Mouse (Mus musculus): ENCODE data around the gene Phc2. TPM values are rescaled to one million over a fixed set of nuclear protein-coding genes. Genes with fewer than 3 reads are reported as not detected.

Phc2 gene
- total and polyA plus RNA-seq, 2 experiments from 2014 or later, result 52.4 to 93.2 TPM

- Histone ChIP-seq H3K4me3 (ENCODE audit: low read depth, low read length) (no peak overlapping the region), H3K36me3 (ENCODE audit: insufficient read depth) (peaks cover 21% of the 10 kb centered on the region), H3K9me3 (ENCODE audit: low read length) (no peaks in the 10 kb centered on the region), H3K9ac (no peak overlapping the region), H3K4me1 (ENCODE audit: insufficient read depth) (peaks cover 11% of the 10 kb centered on the region), H3K27ac (ENCODE audit: low read depth, low read length) (no peak overlapping the region), H3K27me3 (ENCODE audit: insufficient read depth, low read length) (no peaks in the 10 kb centered on the region), H3K4me2 (ENCODE audit: low read depth) (no peak overlapping the region)
- DNase-seq (no peak), ATAC-seq (no peak)
- TF ChIP-seq CTCF (IDR thresholded peaks at IDR 0.05; ENCODE audit: low read depth), result no peak
- 73% methylated on average over 9 of the region's 9 CpGs for WGBS
Observed at GRCm38 (mm10) chr4:128710800-128711199, 56.3 kb downstream of the Phc2 start.

GRCm38 (mm10) chr4:128711455-128712135, 57.1 kb downstream of the Phc2 start:
- WGBS, result 5% methylated on average over 24 of the region's 24 CpGs

GRCm38 (mm10) chr4:128712136-128712655, 57.7 kb downstream of the Phc2 start:
- no peak for TF ChIP-seq CTCF (IDR thresholded peaks at IDR 0.05; ENCODE audit: low read depth)
- H3K27me3 ChIP-seq (ENCODE audit: insufficient read depth, low read length), result no peaks in the 10 kb centered on the region
- H3K9me3 ChIP-seq (ENCODE audit: low read length), result no peaks in the 10 kb centered on the region
- no peak for ATAC-seq
- H3K36me3 ChIP-seq (ENCODE audit: insufficient read depth), result peaks cover 14% of the 10 kb centered on the region
- no peak overlapping the region for H3K27ac ChIP-seq (ENCODE audit: low read depth, low read length)
- H3K4me1 ChIP-seq (ENCODE audit: insufficient read depth), result peaks cover 17% of the 10 kb centered on the region
- 32% methylated on average over 13 of the region's 13 CpGs for WGBS
- H3K4me3 ChIP-seq (ENCODE audit: low read depth, low read length), result no peak overlapping the region
- peak overlapping the region; percentile 23; the same call in 1 of the 2 replicates for H3K4me2 ChIP-seq (ENCODE audit: low read depth)
- no peak for DNase-seq
- no peak overlapping the region for H3K9ac ChIP-seq

More at GRCm38 (mm10) chr4:128711455-128712135, 57.1 kb downstream of the Phc2 start:
- DNase-seq (peak; percentile 95), ATAC-seq (peak; percentile 78)
- Histone ChIP-seq H3K27me3 (ENCODE audit: insufficient read depth, low read length) (no peaks in the 10 kb centered on the region), H3K4me1 (ENCODE audit: insufficient read depth) (peaks cover 17% of the 10 kb centered on the region), H3K4me2 (ENCODE audit: low read depth) (peak overlapping the region; percentile 23; the same call in 1 of the 2 replicates), H3K9me3 (ENCODE audit: low read length) (no peaks in the 10 kb centered on the region), H3K27ac (ENCODE audit: low read depth, low read length) (no peak overlapping the region), H3K9ac (no peak overlapping the region), H3K36me3 (ENCODE audit: insufficient read depth) (peaks cover 14% of the 10 kb centered on the region), H3K4me3 (ENCODE audit: low read depth, low read length) (no peak overlapping the region)
- TF ChIP-seq CTCF (IDR thresholded peaks at IDR 0.05; ENCODE audit: low read depth), result peak; percentile 100

- Histone ChIP-seq H3K27me3 (ENCODE audit: insufficient read depth, low read length) (no peaks in the 10 kb centered on the region), H3K4me2 (ENCODE audit: low read depth) (no peak overlapping the region), H3K4me1 (ENCODE audit: insufficient read depth) (peaks cover 17% of the 10 kb centered on the region), H3K36me3 (ENCODE audit: insufficient read depth) (peaks cover 14% of the 10 kb centered on the region), H3K27ac (ENCODE audit: low read depth, low read length) (no peak overlapping the region), H3K9ac (no peak overlapping the region), H3K4me3 (ENCODE audit: low read depth, low read length) (no peak overlapping the region), H3K9me3 (ENCODE audit: low read length) (no peaks in the 10 kb centered on the region)
- ATAC-seq (no peak), DNase-seq (no peak)
- 68% methylated on average over 6 of the region's 6 CpGs for WGBS
- no peak for TF ChIP-seq CTCF (IDR thresholded peaks at IDR 0.05; ENCODE audit: low read depth)
Observed at GRCm38 (mm10) chr4:128712941-128713340, 58.4 kb downstream of the Phc2 start.

GRCm38 (mm10) chr4:128715241-128716204, 61.0 kb downstream of the Phc2 start:
- no peak overlapping the region for H3K4me3 ChIP-seq (ENCODE audit: low read depth, low read length)
- H3K9me3 ChIP-seq (ENCODE audit: low read length), result no peaks in the 10 kb centered on the region
- peak overlapping the region; percentile 44 for H3K9ac ChIP-seq
- peaks cover 26% of the 10 kb centered on the region for H3K4me1 ChIP-seq (ENCODE audit: insufficient read depth)
- WGBS, result 3% methylated on average over 14 of the region's 14 CpGs
- H3K27me3 ChIP-seq (ENCODE audit: insufficient read depth, low read length), result no peaks in the 10 kb centered on the region
- TF ChIP-seq CTCF (IDR thresholded peaks at IDR 0.05; ENCODE audit: low read depth), result no peak
- peaks cover 11% of the 10 kb centered on the region; the same call in 1 of the 2 replicates for H3K36me3 ChIP-seq (ENCODE audit: insufficient read depth)
- peak overlapping the region; percentile 34 for H3K4me2 ChIP-seq (ENCODE audit: low read depth)
- peak overlapping the region; percentile 90 for H3K27ac ChIP-seq (ENCODE audit: low read depth, low read length)
- DNase-seq, result peak; percentile 86
- peak; percentile 79 for ATAC-seq

GRCm38 (mm10) chr4:128716279-128716678, 61.8 kb downstream of the Phc2 start:
- 9% methylated on average over 4 of the region's 4 CpGs for WGBS
- Histone ChIP-seq H3K9me3 (ENCODE audit: low read length) (no peaks in the 10 kb centered on the region), H3K4me2 (ENCODE audit: low read depth) (peak overlapping the region; percentile 34), H3K36me3 (ENCODE audit: insufficient read depth) (0 out of 2 replicates have a peak, but pooled peaks cover 7% of the 10 kb centered on the region), H3K4me1 (ENCODE audit: insufficient read depth) (peaks cover 26% of the 10 kb centered on the region), H3K27ac (ENCODE audit: low read depth, low read length) (peak overlapping the region; percentile 90), H3K4me3 (ENCODE audit: low read depth, low read length) (no peak overlapping the region), H3K9ac (peak overlapping the region; percentile 19; the same call in 1 of the 2 replicates), H3K27me3 (ENCODE audit: insufficient read depth, low read length) (no peaks in the 10 kb centered on the region)
- DNase-seq, result no peak
- no peak for ATAC-seq
- no peak for TF ChIP-seq CTCF (IDR thresholded peaks at IDR 0.05; ENCODE audit: low read depth)

Measured in forebrain, postnatal 0 days (tissue).